Mouse (Mus musculus) gastrocnemius, postnatal 4 days (tissue): ENCODE data around the gene Txnrd2. TPM values are rescaled to one million over a fixed set of nuclear protein-coding genes. Genes with fewer than 3 reads are reported as not detected.

Experiments
- total RNA-seq, 2 experiments: library from RNA; stranded (reverse); gene quantifications; 2 replicates each; pipeline ENCODE4 v1.2.3; 2021

The Txnrd2 gene
- total RNA-seq, 2 experiments from 2014 or later: 10.1 to 14.9 TPM

Other genes with a start within 250 kb of the Txnrd2 start
- not detected for gene Ccdc188, start 208.5 kb upstream of the Txnrd2 start, total RNA-seq
- 10 to 100 TPM; 37.7 to 42.1 TPM for gene Zdhhc8, start 191.2 kb upstream of the Txnrd2 start, total RNA-seq
- gene Trmt2a, start 177.7 kb upstream of the Txnrd2 start, total RNA-seq: 10 to 100 TPM; 31.6 to 37.2 TPM
- gene Ranbp1, start 177.7 kb upstream of the Txnrd2 start, total RNA-seq: 100 to 1,000 TPM; 105 to 109 TPM
- not detected for gene Gm49776, start 168.1 kb upstream of the Txnrd2 start, total RNA-seq
- gene Dgcr8, start 137.1 kb upstream of the Txnrd2 start, total RNA-seq: 10 to 100 TPM; 46.4 to 56.6 TPM
- gene Tango2, start 78.3 kb upstream of the Txnrd2 start, total RNA-seq: 10 to 100 TPM; 18.7 to 18.8 TPM
- 10 to 100 TPM; 34.6 to 36.9 TPM for gene Arvcf, start 78.2 kb upstream of the Txnrd2 start, total RNA-seq
- gene Comt, start 468 bp downstream of the Txnrd2 start, total RNA-seq: 10 to 100 TPM; 52.9 to 62.8 TPM
- 1 to 10 TPM; 4.5 to 6.0 TPM for gene Gnb1l, start 72.3 kb downstream of the Txnrd2 start, total RNA-seq
- gene Rtl10, start 72.5 kb downstream of the Txnrd2 start, total RNA-seq: 1 to 10 TPM; 6.7 to 6.8 TPM
- gene Tbx1, start 164.3 kb downstream of the Txnrd2 start, total RNA-seq: 10 to 100 TPM in 1 of 2 experiments, 1 to 10 TPM in 1; 3.9 to 10.8 TPM
- gene Gp1bb, start 196.0 kb downstream of the Txnrd2 start, total RNA-seq: under 1 TPM in 1 of 2 experiments, not detected in 1; 0.27 TPM
- gene Gm49601, start 200.0 kb downstream of the Txnrd2 start, total RNA-seq: 1 to 10 TPM; 2.2 to 3.6 TPM
- 10 to 100 TPM; 11.3 to 12.9 TPM for gene Sept5, start 203.6 kb downstream of the Txnrd2 start, total RNA-seq